Mouse (Mus musculus): ENCODE data around the gene Samd15. TPM values are rescaled to one million over a fixed set of nuclear protein-coding genes. Genes with fewer than 3 reads are reported as not detected.

Samd15 gene
- total RNA-seq, 2 experiments from 2014 or later, result 0.32 to 0.57 TPM

DNA sequence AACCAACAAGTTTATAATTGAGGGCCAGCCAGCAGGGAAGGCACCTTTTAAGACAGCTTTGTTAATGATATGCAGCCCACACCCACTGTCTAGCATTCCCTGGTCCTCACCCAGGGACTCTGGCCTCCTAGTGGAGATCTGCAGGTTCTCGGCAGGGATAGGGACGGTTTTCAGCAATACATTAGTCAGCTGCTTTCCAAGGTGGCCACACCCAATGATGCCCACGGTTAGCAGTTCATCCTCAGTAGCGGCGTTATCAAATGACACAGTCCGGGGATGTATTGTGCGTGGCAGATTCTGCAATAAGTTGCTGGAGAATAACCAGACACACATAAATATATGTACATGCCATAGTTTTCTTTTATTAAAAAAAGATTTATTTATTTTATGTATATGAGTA lies 27.3 kb downstream of the Samd15 start:
- intact Hi-C loops (cut with DNase I), result no loop called here

DNA sequence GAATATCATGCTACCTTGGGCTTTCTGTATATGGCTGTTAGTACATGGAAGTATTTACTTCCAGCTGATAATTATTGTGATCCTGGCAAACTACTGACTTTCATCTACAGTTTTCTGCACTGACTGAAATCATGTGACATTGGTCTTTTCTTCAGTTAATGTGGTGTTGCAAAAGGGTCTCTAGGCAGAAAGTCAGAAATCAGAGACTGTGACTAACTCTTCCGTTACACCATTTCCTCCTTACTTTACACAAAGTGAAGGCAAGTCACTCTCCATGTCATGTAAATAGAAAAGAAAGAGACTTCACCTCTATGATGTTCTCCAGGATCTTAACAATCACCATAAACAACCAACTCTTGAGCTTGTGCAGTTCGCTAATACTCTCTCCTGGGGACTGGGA lies 30.1 kb downstream of the Samd15 start:
- no peak for DNase-seq
- intact Hi-C loops (cut with DNase I), result no loop called here

More for the DNA sequence above, 27.3 kb downstream of the Samd15 start:
- no peak for DNase-seq

DNA sequence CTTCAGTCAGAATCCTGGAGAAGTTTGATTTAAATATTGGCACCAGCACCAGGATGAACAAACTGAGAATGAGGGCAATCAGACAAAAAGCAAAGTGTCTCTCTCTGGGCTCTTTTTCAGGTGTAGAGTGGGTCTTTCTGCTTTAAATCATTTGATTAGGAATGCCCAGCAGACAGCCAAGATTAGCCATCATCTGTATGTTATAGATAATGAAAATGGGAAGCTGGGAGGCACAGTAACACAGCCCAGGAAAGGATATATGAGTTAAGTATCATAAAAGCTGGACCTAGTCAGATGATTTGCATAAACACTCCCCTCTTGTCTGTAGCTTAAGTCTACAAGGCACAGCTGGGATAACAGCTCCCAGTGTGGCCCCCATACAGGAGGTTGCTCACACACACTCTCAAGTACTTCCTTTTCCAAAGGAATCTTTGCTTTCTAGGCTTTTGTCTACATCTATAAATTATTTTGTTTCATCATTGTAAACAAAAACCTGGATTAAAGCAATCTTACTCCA lies 30.9 kb downstream of the Samd15 start:
- intact Hi-C loops (cut with DNase I), result no loop called here
- DNase-seq, result no peak

DNA sequence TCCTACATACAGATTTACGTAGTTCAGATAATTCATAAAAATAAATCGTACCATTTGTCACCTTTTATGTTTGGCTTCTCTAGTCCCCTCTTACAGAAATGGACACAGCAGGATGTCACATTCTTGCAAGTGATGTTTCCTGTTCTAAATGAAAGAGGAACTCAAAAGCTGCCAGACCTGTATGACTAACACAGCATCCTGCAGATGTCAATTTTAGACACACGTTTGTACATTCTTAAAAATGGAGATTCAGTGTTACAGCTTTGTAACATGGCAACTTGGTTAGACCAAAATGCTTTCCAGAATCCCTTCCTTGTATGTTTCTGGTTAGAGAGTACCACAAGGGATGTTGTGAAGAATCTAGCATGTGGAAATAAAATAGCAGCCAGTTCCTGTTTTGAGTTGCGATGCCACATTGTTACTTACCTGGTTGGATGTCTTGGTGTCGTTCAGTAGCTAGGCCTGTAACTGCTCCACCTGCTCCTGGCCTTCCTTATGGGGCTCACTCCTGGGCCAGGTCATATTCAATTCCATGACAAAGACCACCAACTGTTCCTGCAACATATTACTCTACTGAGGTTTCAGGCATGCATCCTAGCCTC lies 37.5 kb downstream of the Samd15 start:
- intact Hi-C loops (cut with DNase I), result loop anchor here (5.0 kb wide), 1 partner anchor 105 kb away; no protein-coding TSS in a partner anchor
- DNase-seq, result no peak

DNA sequence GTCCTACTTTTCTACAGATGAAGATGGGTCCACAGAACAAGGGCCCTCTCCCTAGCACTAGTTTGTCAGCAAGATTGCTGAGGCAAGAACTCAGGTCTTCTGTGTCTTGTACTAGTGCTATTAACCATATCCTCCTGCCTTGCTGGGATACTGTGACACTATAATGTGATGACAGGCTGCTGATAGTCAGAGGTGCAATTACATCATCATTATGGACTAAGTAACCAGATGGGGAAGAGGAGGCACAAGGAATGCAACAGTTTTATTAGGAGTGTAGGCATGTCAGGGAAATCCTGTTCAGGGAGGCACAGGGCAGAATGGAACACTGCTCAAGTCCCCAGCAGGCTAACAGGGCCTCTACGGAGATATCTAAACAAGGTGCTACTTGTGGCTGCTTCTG lies 39.1 kb downstream of the Samd15 start, which contains the start of gene Noxred1:
TSS of gene Noxred1 (minus strand) at position 101 of the 400 bp plus-strand sequence.
- intact Hi-C loops (cut with DNase I), result loop anchor here (5.0 kb wide), 1 partner anchor 106 kb away; no protein-coding TSS in a partner anchor
- no peak for DNase-seq

DNA sequence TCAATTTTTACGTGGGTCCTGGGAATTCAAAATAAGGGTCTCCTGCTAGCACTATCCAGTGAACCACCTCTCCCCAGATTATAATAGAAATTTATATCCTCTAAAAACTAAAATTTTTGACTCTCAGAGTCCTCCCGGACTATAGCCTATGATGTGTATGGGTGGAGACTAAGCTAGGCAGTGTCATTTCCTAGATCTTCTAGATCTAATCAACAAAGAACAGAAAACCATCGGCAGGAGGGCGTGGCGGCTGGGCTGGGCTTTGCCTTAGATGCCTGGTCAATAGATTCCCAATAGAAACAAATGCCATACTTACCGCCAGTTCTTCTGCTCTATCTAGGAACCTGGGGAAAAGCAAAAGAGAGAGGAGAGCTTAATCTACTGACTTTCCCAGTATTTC lies 50.6 kb downstream of the Samd15 start:
- no peak for DNase-seq
- intact Hi-C loops (cut with DNase I), result no loop called here

DNA sequence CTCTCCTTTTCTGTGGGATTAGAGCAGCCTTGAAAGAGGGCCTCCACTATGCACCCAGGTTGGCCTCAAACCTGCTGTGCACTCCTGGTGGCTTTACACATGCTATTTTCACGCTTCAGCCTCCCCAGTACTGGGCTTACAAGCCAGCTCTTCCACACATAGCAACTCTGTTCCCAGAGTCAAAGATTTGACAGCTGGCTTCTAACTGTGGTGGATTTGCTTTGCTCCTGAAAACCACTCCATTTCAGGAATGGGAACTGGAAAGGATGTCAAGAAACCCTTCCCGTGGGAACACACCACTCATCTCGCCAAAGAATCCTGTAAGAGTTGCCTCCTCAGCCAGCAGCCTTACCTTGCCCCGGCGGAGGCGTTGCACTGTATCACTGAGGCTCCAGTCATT lies 54.4 kb downstream of the Samd15 start:
- intact Hi-C loops (cut with DNase I), result no loop called here
- no peak for DNase-seq

DNA sequence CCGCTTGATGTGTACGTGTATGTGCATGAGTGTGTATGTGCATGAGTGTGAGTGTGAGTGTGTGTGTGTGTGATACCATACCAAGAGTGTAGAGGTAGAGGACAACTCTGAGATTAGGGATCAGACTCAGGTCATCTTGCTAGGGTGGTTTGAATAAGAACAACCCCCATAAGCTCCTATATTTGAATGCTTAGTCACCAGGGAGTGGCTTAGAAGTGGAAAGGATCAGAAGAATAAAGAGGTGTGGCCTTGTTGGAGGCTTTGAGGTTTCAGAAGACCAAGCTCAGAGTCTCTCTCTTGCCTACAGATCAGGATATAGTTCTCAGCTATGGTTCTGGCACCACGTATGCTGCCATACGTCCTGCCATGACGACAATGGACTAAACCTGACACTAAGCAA lies 57.1 kb downstream of the Samd15 start:
- DNase-seq, result no peak
- intact Hi-C loops (cut with DNase I), result no loop called here

DNA sequence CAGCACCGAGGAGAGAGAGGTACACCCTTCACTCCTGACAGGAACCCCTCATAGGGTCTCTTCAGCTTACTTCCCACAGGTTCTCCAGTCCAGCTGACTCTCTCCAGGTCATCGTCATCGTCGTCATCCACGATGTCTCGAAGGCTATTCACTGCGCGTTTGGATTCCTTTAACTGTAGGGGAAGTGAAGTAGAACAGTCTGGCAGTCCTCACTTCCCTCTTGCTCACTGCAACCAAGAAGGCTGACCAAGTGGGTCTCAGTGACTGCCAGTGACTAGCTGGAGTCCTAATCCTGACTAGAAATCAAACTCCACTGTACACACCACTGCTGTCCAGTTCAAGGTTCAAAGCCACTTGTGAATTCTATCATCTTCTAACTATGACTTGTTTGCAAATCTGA lies 61.0 kb downstream of the Samd15 start:
- no peak for DNase-seq
- intact Hi-C loops (cut with DNase I), result no loop called here

Other genes starting within 250 kb of the Samd15 start
- not detected for gene Zdhhc22, start 209.3 kb upstream of the Samd15 start, total RNA-seq (2021)
- gene Tmem63c, start 178.4 kb upstream of the Samd15 start, total RNA-seq (2021), result under 1 TPM in 1 of 2 experiments, not detected in 1; 0.07 TPM
- gene Ngb, start 97.2 kb upstream of the Samd15 start, total RNA-seq (2021), result not detected
- gene Gstz1, start 52.6 kb upstream of the Samd15 start, total RNA-seq (2021), result 10 to 100 TPM; 48.1 to 53.0 TPM
- 10 to 100 TPM; 11.5 to 11.9 TPM for gene Pomt2, start 51.8 kb upstream of the Samd15 start, total RNA-seq (2021)
- gene Tmed8, start 731 bp downstream of the Samd15 start, total RNA-seq (2021), result 1 to 10 TPM; 5.4 to 6.0 TPM
- under 1 TPM; 0.33 to 0.66 TPM for gene Noxred1, start 39.0 kb downstream of the Samd15 start, total RNA-seq (2021)
- gene Vipas39, start 66.5 kb downstream of the Samd15 start, total RNA-seq (2021), result 10 to 100 TPM; 28.9 to 29.8 TPM
- 100 to 1,000 TPM; 103 to 107 TPM for gene Ahsa1, start 66.8 kb downstream of the Samd15 start, total RNA-seq (2021)
- under 1 TPM in 1 of 2 experiments, not detected in 1; 0.15 TPM for gene Ism2, start 100.0 kb downstream of the Samd15 start, total RNA-seq (2021)
- 10 to 100 TPM; 39.4 to 43.5 TPM for gene Sptlc2, start 188.6 kb downstream of the Samd15 start, total RNA-seq (2021)
- gene Slirp, start 244.2 kb downstream of the Samd15 start, total RNA-seq (2021), result 100 to 1,000 TPM; 140 to 162 TPM
- gene Alkbh1, start 244.3 kb downstream of the Samd15 start, total RNA-seq (2021), result 10 to 100 TPM; 11.2 to 12.9 TPM

All from heart, postnatal 14 days (tissue).